Mouse (Mus musculus): ENCODE data around the gene Robo3. TPM values are rescaled to one million over a fixed set of nuclear protein-coding genes. Genes with fewer than 3 reads are reported as not detected.

Gene Robo3
- total and polyA plus RNA-seq, 2 experiments from 2014 or later, result 0.12 TPM; not detected in 1

- ATAC-seq (ENCODE audit: insufficient read depth, low read depth) (no peak), DNase-seq (ENCODE audit: low spot score) (no peak)
- WGBS, result 7% methylated on average over 5 of the region's 5 CpGs
- Histone ChIP-seq H3K4me2 (ENCODE audit: low read depth, low read length) (peak overlapping the region; percentile 85), H3K27me3 (ENCODE audit: control insufficient read depth, insufficient read depth, low read length) (peaks cover 70% of the 10 kb centered on the region), H3K4me3 (ENCODE audit: low read depth, low read length) (peak overlapping the region; percentile 55), H3K4me1 (ENCODE audit: control insufficient read depth, insufficient read depth) (peaks cover 11% of the 10 kb centered on the region; the same call in 1 of the 2 replicates), H3K36me3 (replicated peaks; ENCODE audit: control insufficient read depth, insufficient read depth, low read length) (no peaks in the 10 kb centered on the region), H3K27ac (ENCODE audit: low read depth) (no peak overlapping the region), H3K9ac (replicated peaks; ENCODE audit: low read depth, low read length) (no peak overlapping the region), H3K9me3 (replicated peaks; ENCODE audit: control insufficient read depth, low read length) (no peaks in the 10 kb centered on the region)
- TF ChIP-seq EP300 (IDR thresholded peaks at IDR 0.05; ENCODE audit: low read depth), result no peak
- TF ChIP-seq CTCF (IDR thresholded peaks at IDR 0.05; ENCODE audit: low read depth), result no peak
These were observed 27.9 kb upstream of the Robo3 start for GRCm38 (mm10) chr9:37460961-37461340.

- whole genome bisulfite sequencing, result under 1% methylated on average over 80 of the region's 81 CpGs
- ATAC-seq (ENCODE audit: insufficient read depth, low read depth) (peak; percentile 27), DNase-seq (ENCODE audit: low spot score) (no peak)
- Histone ChIP-seq H3K4me3 (ENCODE audit: low read depth, low read length) (peak overlapping the region; percentile 55), H3K27me3 (ENCODE audit: control insufficient read depth, insufficient read depth, low read length) (peaks cover 77% of the 10 kb centered on the region), H3K9ac (replicated peaks; ENCODE audit: low read depth, low read length) (no peak overlapping the region), H3K4me2 (ENCODE audit: low read depth, low read length) (peak overlapping the region; percentile 85), H3K9me3 (replicated peaks; ENCODE audit: control insufficient read depth, low read length) (no peaks in the 10 kb centered on the region), H3K27ac (ENCODE audit: low read depth) (no peak overlapping the region), H3K4me1 (ENCODE audit: control insufficient read depth, insufficient read depth) (peaks cover 11% of the 10 kb centered on the region; the same call in 1 of the 2 replicates), H3K36me3 (replicated peaks; ENCODE audit: control insufficient read depth, insufficient read depth, low read length) (no peaks in the 10 kb centered on the region)
- TF ChIP-seq CTCF (IDR thresholded peaks at IDR 0.05; ENCODE audit: low read depth) (no peak), EP300 (IDR thresholded peaks at IDR 0.05; ENCODE audit: low read depth) (no peak)
These were observed 27.3 kb upstream of the Robo3 start for GRCm38 (mm10) chr9:37460043-37460960.

GRCm38 (mm10) chr9:37459665-37460042 lies 26.6 kb upstream of the Robo3 start:
- TF ChIP-seq CTCF (IDR thresholded peaks at IDR 0.05; ENCODE audit: low read depth) (no peak), EP300 (IDR thresholded peaks at IDR 0.05; ENCODE audit: low read depth) (no peak)
- Histone ChIP-seq H3K4me2 (ENCODE audit: low read depth, low read length) (peak overlapping the region; percentile 85), H3K9me3 (replicated peaks; ENCODE audit: control insufficient read depth, low read length) (no peaks in the 10 kb centered on the region), H3K27ac (ENCODE audit: low read depth) (no peak overlapping the region), H3K36me3 (replicated peaks; ENCODE audit: control insufficient read depth, insufficient read depth, low read length) (no peaks in the 10 kb centered on the region), H3K27me3 (ENCODE audit: control insufficient read depth, insufficient read depth, low read length) (peaks cover 83% of the 10 kb centered on the region), H3K4me3 (ENCODE audit: low read depth, low read length) (peak overlapping the region; percentile 55), H3K4me1 (ENCODE audit: control insufficient read depth, insufficient read depth) (peaks cover 11% of the 10 kb centered on the region; the same call in 1 of the 2 replicates), H3K9ac (replicated peaks; ENCODE audit: low read depth, low read length) (no peak overlapping the region)
- no peak for DNase-seq (ENCODE audit: low spot score)
- ATAC-seq (ENCODE audit: insufficient read depth, low read depth), result no peak
- 7% methylated on average over 9 of the region's 9 CpGs for WGBS

- Histone ChIP-seq H3K27ac (ENCODE audit: low read depth) (no peak overlapping the region), H3K4me2 (ENCODE audit: low read depth, low read length) (no peak overlapping the region), H3K27me3 (ENCODE audit: control insufficient read depth, insufficient read depth, low read length) (peaks cover 97% of the 10 kb centered on the region), H3K36me3 (replicated peaks; ENCODE audit: control insufficient read depth, insufficient read depth, low read length) (no peaks in the 10 kb centered on the region), H3K4me3 (ENCODE audit: low read depth, low read length) (no peak overlapping the region), H3K4me1 (ENCODE audit: control insufficient read depth, insufficient read depth) (peaks cover 11% of the 10 kb centered on the region; the same call in 1 of the 2 replicates), H3K9me3 (replicated peaks; ENCODE audit: control insufficient read depth, low read length) (no peaks in the 10 kb centered on the region), H3K9ac (replicated peaks; ENCODE audit: low read depth, low read length) (no peak overlapping the region)
- 83% methylated on average over 1 of the region's 1 CpGs for WGBS
- no peak for TF ChIP-seq CTCF (IDR thresholded peaks at IDR 0.05; ENCODE audit: low read depth)
- TF ChIP-seq EP300 (IDR thresholded peaks at IDR 0.05; ENCODE audit: low read depth), result no peak
- DNase-seq (ENCODE audit: low spot score) (no peak), ATAC-seq (ENCODE audit: insufficient read depth, low read depth) (no peak)
These were observed 24.1 kb upstream of the Robo3 start for GRCm38 (mm10) chr9:37457151-37457550.

- Histone ChIP-seq H3K27me3 (ENCODE audit: control insufficient read depth, insufficient read depth, low read length) (peaks cover 95% of the 10 kb centered on the region), H3K27ac (ENCODE audit: low read depth) (no peak overlapping the region), H3K36me3 (replicated peaks; ENCODE audit: control insufficient read depth, insufficient read depth, low read length) (no peaks in the 10 kb centered on the region), H3K4me3 (ENCODE audit: low read depth, low read length) (peak overlapping the region; percentile 19), H3K9me3 (replicated peaks; ENCODE audit: control insufficient read depth, low read length) (no peaks in the 10 kb centered on the region), H3K4me2 (ENCODE audit: low read depth, low read length) (peak overlapping the region; percentile 44), H3K4me1 (ENCODE audit: control insufficient read depth, insufficient read depth) (peaks cover 11% of the 10 kb centered on the region; the same call in 1 of the 2 replicates), H3K9ac (replicated peaks; ENCODE audit: low read depth, low read length) (no peak overlapping the region)
- TF ChIP-seq CTCF (IDR thresholded peaks at IDR 0.05; ENCODE audit: low read depth), result no peak
- TF ChIP-seq EP300 (IDR thresholded peaks at IDR 0.05; ENCODE audit: low read depth), result no peak
- DNase-seq (ENCODE audit: low spot score) (no peak), ATAC-seq (ENCODE audit: insufficient read depth, low read depth) (no peak)
- under 1% methylated on average over 16 of the region's 20 CpGs for WGBS
These were observed 23.4 kb upstream of the Robo3 start for GRCm38 (mm10) chr9:37456481-37456910.

Data from heart, postnatal 0 days (tissue).